Mouse (Mus musculus) kidney, postnatal 10 days (tissue): ENCODE measurements at regions not wholly inside any gene's neighbourhood (a gene's known extent, or its start where the extent isn't known, plus 50 kb on each side); places are given as distances from the start of the nearest gene placed in this dataset.

Source experiments
- DNase-seq: peaks from one replicate; pipeline ENCODE4 v3.0.0; 2021; ENCODE audit warnings: mixed read lengths

- no peak for DNase-seq
Observed at GRCm38 (mm10) chr2:51327081-51327480, 178.2 kb upstream of the Rnd3 start.

- DNase-seq = no peak
Observed at GRCm38 (mm10) chr2:51321676-51322075, 172.8 kb upstream of the Rnd3 start.

- no peak for DNase-seq
Observed at GRCm38 (mm10) chr2:51316452-51316851, 167.5 kb upstream of the Rnd3 start.

- DNase-seq = no peak
Observed at GRCm38 (mm10) chr2:51313414-51313813, 164.5 kb upstream of the Rnd3 start.

- no peak for DNase-seq
Observed at GRCm38 (mm10) chr2:51306257-51306656, 157.3 kb upstream of the Rnd3 start.

- DNase-seq = peak; percentile 73
Observed at GRCm38 (mm10) chr2:51305411-51305810, 156.5 kb upstream of the Rnd3 start.

GRCm38 (mm10) chr2:51304694-51305093 is 155.8 kb upstream of the Rnd3 start:
- no peak for DNase-seq

- no peak for DNase-seq
Observed at GRCm38 (mm10) chr2:51290659-51291260, 141.8 kb upstream of the Rnd3 start.

GRCm38 (mm10) chr2:51288678-51289077 is 139.8 kb upstream of the Rnd3 start:
- no peak for DNase-seq

- DNase-seq = no peak
Observed at GRCm38 (mm10) chr2:51285632-51286031, 136.7 kb upstream of the Rnd3 start.

- peak; percentile 33 for DNase-seq
Observed at GRCm38 (mm10) chr2:51284781-51285225, 135.9 kb upstream of the Rnd3 start.

GRCm38 (mm10) chr2:51279396-51280045 is 130.6 kb upstream of the Rnd3 start:
- no peak for DNase-seq

- DNase-seq = no peak
Observed at GRCm38 (mm10) chr2:51278824-51279223, 129.9 kb upstream of the Rnd3 start.

- DNase-seq = no peak
Observed at GRCm38 (mm10) chr2:51278356-51278755, 129.4 kb upstream of the Rnd3 start.

- no peak for DNase-seq
Observed at GRCm38 (mm10) chr2:51276591-51276990, 127.7 kb upstream of the Rnd3 start.

- DNase-seq = no peak
Observed at GRCm38 (mm10) chr2:51273300-51273699, 124.4 kb upstream of the Rnd3 start.

GRCm38 (mm10) chr2:51268532-51268931 is 119.6 kb upstream of the Rnd3 start:
- peak; percentile 18 for DNase-seq

GRCm38 (mm10) chr2:51267662-51268061 is 118.8 kb upstream of the Rnd3 start:
- DNase-seq = no peak

GRCm38 (mm10) chr2:51262506-51262905 is 113.6 kb upstream of the Rnd3 start:
- DNase-seq = no peak

GRCm38 (mm10) chr2:51250798-51251197 is 101.9 kb upstream of the Rnd3 start:
- no peak for DNase-seq

- no peak for DNase-seq
Observed at GRCm38 (mm10) chr2:51241573-51241972, 92.7 kb upstream of the Rnd3 start.

GRCm38 (mm10) chr2:51240000-51240399 is 91.1 kb upstream of the Rnd3 start:
- DNase-seq = no peak

- no peak for DNase-seq
Observed at GRCm38 (mm10) chr2:51238992-51239391, 90.1 kb upstream of the Rnd3 start.

GRCm38 (mm10) chr2:51238131-51238931 is 89.4 kb upstream of the Rnd3 start:
- peak; percentile 20 for DNase-seq
